Mouse (Mus musculus): ENCODE measurements around the gene Ncmap. TPM values are rescaled to one million over a fixed set of nuclear protein-coding genes. Genes with fewer than 3 reads are reported as not detected.
"Not testable (repeated sequence)": the region's sequence is repeated elsewhere in the genome, so short reads cannot be mapped to it uniquely, and the experiment has no call there.

Ncmap gene
- polyA plus RNA-seq, 1 experiment from 2014 or later = 0.88 TPM

DNA sequence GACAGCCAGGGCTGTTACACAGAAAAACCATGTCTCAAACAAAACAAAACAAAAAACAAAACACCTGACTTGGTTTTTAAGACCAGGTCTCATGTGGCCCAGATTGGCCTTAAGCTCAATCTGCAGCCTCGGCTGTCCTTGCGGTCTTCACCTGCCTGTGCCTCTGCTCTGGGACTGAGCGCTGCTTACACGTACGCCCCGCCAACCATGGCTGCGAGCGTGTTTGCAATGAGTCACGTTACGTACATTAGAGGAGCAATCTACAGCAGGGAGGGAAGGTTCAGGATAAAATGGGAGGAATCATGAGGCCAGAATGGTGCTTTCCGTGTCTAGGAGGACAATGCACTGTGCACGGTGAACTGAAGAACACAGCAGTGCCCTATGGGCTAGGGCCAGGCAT is 36.3 kb downstream of the Ncmap start:
- DNase-seq (ENCODE audit: low spot score) = no peak
- no peak overlapping the region for H3K27ac ChIP-seq (replicated peaks)
- H3K36me3 ChIP-seq (replicated peaks) = no peaks in the 10 kb centered on the region
- peaks cover 3% of the 10 kb centered on the region; the same call in 1 of the 2 replicates for H3K4me1 ChIP-seq
- 92% methylated on average over 12 of the region's 12 CpGs for WGBS
- no peaks in the 10 kb centered on the region for H3K9me3 ChIP-seq
- H3K27me3 ChIP-seq (replicated peaks; ENCODE audit: low read depth, poor library complexity, severe bottlenecking) = no peaks in the 10 kb centered on the region
- no peak overlapping the region for H3K4me3 ChIP-seq

DNA sequence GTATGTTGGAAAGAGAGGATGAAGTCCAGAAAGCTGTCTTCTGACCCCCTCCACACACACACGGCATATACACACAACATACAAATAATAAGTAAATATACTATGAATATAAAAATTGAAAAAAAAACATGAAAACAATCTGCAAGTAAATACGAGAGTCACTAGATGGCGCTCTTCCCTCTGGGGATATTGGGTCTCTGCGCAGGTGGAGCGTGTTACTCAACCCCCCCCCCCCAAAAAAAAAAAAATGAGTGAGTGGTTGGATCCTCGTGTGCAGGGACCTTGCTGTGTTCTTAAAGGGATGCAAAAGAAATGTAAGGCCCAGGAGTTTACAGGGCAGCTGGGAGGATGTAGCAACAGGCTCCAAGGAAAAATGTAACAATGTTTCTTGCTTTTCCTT is 39.3 kb downstream of the Ncmap start:
- no peaks in the 10 kb centered on the region for H3K36me3 ChIP-seq (replicated peaks)
- no peaks in the 10 kb centered on the region for H3K9me3 ChIP-seq
- 6% methylated on average over 6 of the region's 6 CpGs for WGBS
- peak; percentile 39 for DNase-seq (ENCODE audit: low spot score)
- no peaks in the 10 kb centered on the region for H3K27me3 ChIP-seq (replicated peaks; ENCODE audit: low read depth, poor library complexity, severe bottlenecking)
- H3K27ac ChIP-seq (replicated peaks) = no peak overlapping the region
- peaks cover 11% of the 10 kb centered on the region for H3K4me1 ChIP-seq
- no peak overlapping the region for H3K4me3 ChIP-seq

DNA sequence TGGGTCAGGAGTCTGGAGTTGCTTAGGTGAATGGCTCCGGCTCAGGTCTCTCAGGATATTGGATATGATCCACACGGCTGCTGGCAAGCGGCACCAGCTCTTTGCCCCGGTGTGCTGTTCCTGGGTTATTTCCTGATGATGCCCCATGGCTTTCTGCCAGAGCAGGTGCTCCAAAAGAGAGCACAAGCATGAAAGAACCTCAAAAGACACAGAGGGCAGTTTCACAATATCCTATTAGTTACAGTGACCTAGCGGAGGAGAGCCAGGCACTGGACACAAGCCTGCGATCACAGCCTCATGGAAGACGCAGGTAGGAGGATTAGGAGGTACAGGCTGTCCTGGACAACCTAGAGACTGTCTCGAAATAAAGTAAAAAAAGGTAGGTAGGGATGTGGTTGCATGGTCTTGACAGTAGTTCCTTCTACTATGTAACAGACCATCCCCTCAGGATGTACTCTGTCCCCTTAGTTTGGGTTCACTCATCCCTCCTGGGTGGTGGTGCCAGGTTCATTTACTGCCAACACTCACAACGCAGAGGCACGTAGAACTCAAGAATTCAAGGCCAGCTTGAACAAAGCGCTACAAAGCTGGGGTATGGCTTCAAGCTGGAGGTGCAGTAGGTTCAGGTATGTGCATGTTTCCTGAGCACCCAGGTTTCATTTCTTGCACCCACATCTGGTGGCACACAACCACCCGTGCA is 40.7 kb downstream of the Ncmap start:
- H3K9me3 ChIP-seq = no peaks in the 10 kb centered on the region
- no peaks in the 10 kb centered on the region for H3K27me3 ChIP-seq (replicated peaks; ENCODE audit: low read depth, poor library complexity, severe bottlenecking)
- peaks cover 8% of the 10 kb centered on the region for H3K4me1 ChIP-seq
- H3K27ac ChIP-seq (replicated peaks) = no peak overlapping the region
- no peak overlapping the region for H3K4me3 ChIP-seq
- H3K36me3 ChIP-seq (replicated peaks) = no peaks in the 10 kb centered on the region
- no peak for DNase-seq (ENCODE audit: low spot score)
- 85% methylated on average over 12 of the region's 12 CpGs for WGBS

DNA sequence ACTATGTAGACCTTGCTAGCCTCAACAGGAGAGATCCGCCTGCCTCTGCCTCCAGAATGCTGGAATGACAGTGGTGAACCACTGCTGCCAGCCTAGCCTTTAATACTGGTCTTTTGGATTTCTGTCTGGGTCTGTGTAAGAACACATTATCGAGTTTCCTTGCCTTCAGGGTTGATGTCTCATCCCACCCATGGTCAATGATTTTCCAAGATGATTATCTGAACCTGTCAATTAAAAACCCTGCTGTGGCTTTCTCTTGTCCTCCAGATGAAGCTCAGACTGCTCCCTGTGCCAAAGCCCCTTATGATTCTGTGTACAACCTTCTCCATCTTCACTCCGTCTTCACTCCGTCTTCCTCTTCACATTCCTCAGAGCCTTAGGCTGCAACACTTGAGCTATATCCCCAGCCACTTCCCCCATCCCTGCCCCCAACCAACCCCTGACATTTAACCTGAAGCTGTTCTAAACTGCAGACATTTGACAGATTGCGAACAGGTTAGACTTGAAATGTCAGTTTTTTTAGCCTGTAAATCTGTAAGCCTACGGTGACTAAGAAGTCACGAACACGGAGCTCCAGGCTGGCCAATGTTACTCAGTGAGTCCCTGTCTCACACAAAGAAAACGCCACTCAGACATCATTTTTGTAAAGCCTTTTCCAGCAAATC is 42.0 kb downstream of the Ncmap start:
- WGBS = 70% methylated on average over 9 of the region's 9 CpGs
- peak; percentile 27 for DNase-seq (ENCODE audit: low spot score)
- H3K36me3 ChIP-seq (replicated peaks) = peaks cover 6% of the 10 kb centered on the region
- H3K27me3 ChIP-seq (replicated peaks; ENCODE audit: low read depth, poor library complexity, severe bottlenecking) = no peaks in the 10 kb centered on the region
- no peaks in the 10 kb centered on the region for H3K9me3 ChIP-seq
- no peak overlapping the region for H3K27ac ChIP-seq (replicated peaks)
- peaks cover 17% of the 10 kb centered on the region for H3K4me1 ChIP-seq
- no peak overlapping the region for H3K4me3 ChIP-seq

DNA sequence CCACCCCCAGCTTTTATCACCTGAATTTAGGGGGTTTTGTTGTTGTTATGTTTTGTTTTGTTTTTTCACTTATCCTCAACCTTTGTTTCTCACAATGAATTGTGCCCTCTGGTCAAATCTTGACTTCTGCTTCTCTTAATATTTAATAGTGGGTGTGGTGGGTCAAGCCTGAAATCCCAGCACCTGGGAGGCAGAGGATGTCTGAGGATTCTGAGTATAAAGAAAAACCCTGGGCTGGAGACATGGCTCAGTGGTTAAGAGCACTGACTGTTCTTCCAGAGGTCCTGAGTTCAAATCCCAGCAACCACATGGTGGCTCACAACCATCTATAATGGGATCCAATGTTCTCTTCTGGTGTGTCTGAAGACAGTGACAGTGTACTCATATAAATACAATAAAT is 43.3 kb downstream of the Ncmap start:
- H3K36me3 ChIP-seq (replicated peaks) = peaks cover 17% of the 10 kb centered on the region
- H3K27ac ChIP-seq (replicated peaks) = peak overlapping the region; percentile 98
- not testable (repeated sequence) for H3K27me3 ChIP-seq (replicated peaks; ENCODE audit: low read depth, poor library complexity, severe bottlenecking); H3K4me3 ChIP-seq; H3K9me3 ChIP-seq; DNase-seq (ENCODE audit: low spot score)
- peaks cover 17% of the 10 kb centered on the region for H3K4me1 ChIP-seq

DNA sequence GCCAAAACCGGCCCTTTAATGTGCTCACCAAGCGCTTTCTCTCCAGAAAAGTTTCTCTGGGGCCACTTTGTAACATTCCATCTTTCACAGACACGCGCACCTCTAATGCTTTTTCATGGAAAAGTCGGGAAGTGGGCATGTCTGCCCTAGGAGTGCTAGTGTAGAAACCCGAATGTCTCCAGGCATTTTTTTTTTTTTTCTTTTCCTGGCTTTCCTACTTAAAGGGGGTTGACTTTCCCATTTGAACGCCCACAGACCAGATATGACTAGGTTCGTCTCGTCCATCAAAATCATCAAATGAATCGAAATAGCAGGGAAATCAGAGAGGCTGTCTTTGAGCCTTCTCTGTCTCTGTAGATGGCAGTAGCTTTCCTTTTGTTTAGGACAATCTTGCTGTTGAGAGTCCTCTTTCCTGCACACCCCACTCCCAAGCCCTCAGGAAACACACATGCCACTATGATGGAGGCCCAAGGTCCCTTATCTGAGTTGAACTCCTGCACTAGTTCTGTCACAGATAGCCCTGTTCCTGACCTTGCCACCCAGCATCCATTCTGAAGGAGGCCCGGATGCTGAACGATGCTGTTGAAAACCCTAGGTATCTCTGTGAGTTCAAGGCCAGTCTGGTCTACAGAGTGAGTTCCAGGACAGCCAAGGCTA is 44.1 kb downstream of the Ncmap start:
- Histone ChIP-seq H3K4me3 (peak overlapping the region; percentile 85), H3K9me3 (peaks cover 4% of the 10 kb centered on the region; the same call in 1 of the 2 replicates), H3K27me3 (replicated peaks; ENCODE audit: low read depth, poor library complexity, severe bottlenecking) (no peaks in the 10 kb centered on the region), H3K4me1 (peaks cover 17% of the 10 kb centered on the region), H3K36me3 (replicated peaks) (peaks cover 26% of the 10 kb centered on the region), H3K27ac (replicated peaks) (peak overlapping the region; percentile 98)
- DNase-seq (ENCODE audit: low spot score) = peak; percentile 28
- 24% methylated on average over 12 of the region's 12 CpGs for WGBS

DNA sequence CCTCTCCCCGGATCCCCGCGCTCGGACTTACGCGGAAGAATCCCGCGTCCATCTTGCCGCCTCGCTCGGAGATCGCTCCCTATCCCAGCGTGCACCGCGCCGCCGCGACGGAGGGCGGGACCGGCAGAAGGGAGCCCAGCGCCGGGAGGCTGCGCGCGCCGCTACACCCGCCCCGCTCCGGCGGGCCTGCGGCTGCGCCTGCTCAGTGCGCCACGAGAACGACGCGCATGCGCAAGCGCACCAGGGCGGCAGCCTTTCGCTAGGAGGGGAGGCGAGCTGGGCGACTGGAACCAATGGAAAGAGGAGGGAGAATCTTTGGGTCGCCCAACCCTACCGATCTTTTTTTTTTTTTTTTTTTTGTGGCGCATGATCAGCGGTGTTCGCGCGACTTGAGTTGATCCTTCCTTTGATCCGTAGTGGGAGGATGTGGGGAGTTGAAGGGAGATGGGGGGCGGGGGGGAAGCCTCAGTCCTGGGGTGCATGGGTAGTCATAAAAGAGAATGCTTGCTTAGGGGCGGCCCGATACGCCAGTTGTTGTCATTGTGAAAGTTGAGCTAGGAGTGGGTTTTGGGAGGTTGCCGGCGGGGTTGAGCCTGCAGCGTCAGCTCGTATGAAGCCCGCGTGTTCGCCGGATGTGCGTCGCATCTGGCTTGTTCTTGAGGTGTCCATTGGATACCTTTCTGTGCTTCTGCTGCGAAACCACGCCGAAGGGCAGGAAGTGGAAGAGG is 44.8 kb downstream of the Ncmap start, which contains the start of gene Srrm1:
Srrm1 (minus strand) TSS at position 256 of the 728 bp plus-strand sequence.
- peak within 1 kb of the TSS; percentile 85 for H3K4me3 ChIP-seq
- H3K36me3 ChIP-seq (replicated peaks) = peaks cover 33% of the 10 kb centered on the region
- H3K9me3 ChIP-seq = peaks cover 4% of the 10 kb centered on the region; the same call in 1 of the 2 replicates
- peak within 1 kb of the TSS; percentile 98 for H3K27ac ChIP-seq (replicated peaks)
- under 1% methylated on average over 69 of the region's 69 CpGs for WGBS
- no peaks in the 10 kb centered on the region for H3K27me3 ChIP-seq (replicated peaks; ENCODE audit: low read depth, poor library complexity, severe bottlenecking)
- peak; percentile 99 for DNase-seq (ENCODE audit: low spot score)
- H3K4me1 ChIP-seq = peaks cover 17% of the 10 kb centered on the region

DNA sequence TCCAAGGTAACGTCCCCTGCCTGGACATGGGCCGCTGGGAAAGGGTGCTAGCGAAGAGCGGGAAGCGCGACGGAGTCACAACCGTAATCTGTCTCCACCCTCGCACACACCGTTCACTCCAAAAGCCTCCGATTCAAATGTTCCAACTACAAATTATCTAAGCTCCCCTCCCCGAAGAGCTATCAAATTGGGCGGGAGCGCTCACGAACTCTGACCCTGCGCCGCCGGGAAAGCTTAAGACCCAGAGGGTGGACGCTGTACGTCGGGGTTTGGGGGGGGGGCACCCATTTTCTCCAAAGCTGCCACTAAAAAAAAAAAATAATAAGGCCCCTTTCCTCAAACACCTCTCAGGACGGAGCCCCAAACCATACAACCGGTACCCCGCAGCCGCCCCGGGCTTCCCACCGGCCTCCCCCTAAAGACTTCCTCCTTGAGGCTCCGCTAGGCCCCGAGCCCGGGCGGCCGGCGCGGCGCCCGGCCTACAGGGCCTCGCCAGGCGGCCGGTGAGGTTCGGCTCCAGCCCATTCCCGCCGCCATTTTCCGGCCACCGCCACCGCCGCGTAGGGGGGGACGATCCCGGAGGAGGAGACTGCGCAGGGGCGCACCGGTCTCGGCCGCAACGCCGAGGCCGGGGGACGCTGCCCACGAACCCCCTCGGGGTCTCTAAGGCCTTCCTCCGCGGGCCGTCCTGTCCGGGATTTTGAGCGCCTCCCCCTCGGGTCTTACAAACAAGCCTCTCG is 45.5 kb downstream of the Ncmap start:
- Histone ChIP-seq H3K9me3 (peaks cover 4% of the 10 kb centered on the region; the same call in 1 of the 2 replicates), H3K4me1 (peaks cover 17% of the 10 kb centered on the region), H3K27me3 (replicated peaks; ENCODE audit: low read depth, poor library complexity, severe bottlenecking) (no peaks in the 10 kb centered on the region), H3K36me3 (replicated peaks) (peaks cover 37% of the 10 kb centered on the region), H3K4me3 (peak overlapping the region; percentile 85), H3K27ac (replicated peaks) (peak overlapping the region; percentile 98)
- WGBS = under 1% methylated on average over 67 of the region's 67 CpGs
- DNase-seq (ENCODE audit: low spot score) = peak; percentile 54

DNA sequence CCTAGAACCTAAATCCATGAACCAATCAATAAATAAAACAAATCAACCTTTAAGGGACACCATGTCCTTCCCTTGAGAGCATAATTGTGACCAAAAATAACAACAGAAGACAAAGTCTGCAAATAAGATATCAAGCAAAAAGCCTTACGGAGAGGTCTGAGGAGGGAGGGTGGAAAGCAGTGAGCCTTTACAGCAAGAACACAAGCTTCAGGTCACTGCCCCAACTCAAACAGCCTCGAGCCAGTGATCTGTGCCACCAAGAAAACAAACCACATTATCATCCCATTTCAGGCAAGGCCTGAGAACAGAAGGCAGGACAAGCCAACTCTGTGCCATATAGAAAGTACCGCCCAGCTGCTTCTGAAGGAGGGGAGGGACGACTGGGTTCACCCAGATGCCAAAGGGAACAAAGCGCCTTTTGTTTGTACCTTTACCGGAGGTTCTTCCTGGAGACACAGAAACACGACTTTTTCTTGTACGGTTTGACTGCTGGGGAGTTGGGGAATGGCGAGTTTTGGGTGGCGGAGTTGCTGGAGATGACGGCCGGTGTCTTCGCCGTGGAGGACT is 60.6 kb downstream of the Ncmap start:
- 67% methylated on average over 14 of the region's 14 CpGs for WGBS
- Histone ChIP-seq H3K27ac (replicated peaks) (no peak overlapping the region), H3K36me3 (replicated peaks) (peaks cover 100% of the 10 kb centered on the region), H3K4me3 (no peak overlapping the region), H3K4me1 (no peaks in the 10 kb centered on the region), H3K9me3 (no peaks in the 10 kb centered on the region), H3K27me3 (replicated peaks; ENCODE audit: low read depth, poor library complexity, severe bottlenecking) (no peaks in the 10 kb centered on the region)
- no peak for DNase-seq (ENCODE audit: low spot score)

DNA sequence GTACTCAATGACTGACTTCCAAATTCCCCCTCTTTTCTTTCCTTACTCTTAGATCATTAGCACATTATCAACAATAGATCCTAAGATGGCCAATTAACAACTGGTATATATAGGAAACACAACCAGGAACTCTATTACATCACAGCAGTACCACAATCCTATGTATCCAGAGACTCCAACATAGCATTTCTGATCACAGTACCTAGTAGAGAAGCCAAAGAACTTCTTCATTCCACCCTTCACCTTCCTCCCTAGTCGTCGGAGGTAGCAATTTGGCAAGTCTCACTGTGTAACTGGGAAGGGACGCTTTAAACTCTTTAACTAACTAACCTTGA is 62.0 kb downstream of the Ncmap start:
- no peak for DNase-seq (ENCODE audit: low spot score)
- Histone ChIP-seq H3K36me3 (replicated peaks) (peaks cover 100% of the 10 kb centered on the region), H3K9me3 (no peaks in the 10 kb centered on the region), H3K4me1 (no peaks in the 10 kb centered on the region), H3K4me3 (no peak overlapping the region), H3K27me3 (replicated peaks; ENCODE audit: low read depth, poor library complexity, severe bottlenecking) (no peaks in the 10 kb centered on the region), H3K27ac (replicated peaks) (no peak overlapping the region)
- 93% methylated on average over 3 of the region's 3 CpGs for WGBS

DNA sequence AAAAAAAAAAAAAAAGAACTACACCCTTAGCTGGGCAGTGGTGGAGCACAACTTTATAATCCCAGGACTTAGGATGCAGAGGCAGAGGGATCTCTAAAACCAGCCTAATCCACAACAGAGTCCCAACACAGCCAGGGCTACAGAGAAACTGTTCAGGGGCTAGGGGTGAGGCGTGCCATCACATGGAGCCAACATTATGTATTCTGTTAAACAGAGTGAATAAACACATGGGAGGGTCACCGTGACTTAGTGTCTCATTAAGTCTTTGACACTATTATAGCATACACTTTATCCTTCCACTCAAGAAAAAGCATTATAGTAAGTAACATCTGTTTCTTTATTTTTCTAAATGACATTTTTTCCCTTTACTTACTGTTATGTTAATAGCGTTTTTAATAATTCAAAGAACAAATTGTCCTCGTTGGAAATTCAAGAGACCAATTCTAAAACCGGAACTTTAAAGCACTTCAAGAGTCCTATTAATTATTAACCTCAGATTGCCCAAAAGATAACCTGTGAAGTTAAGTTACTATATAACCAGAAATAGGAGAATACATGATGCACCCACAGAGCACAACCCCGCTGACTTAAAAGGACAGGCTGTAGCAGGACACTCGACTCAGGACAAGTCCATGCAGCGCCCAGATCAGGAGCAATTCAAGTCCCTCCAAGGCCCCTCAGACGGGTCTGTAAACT is 62.6 kb downstream of the Ncmap start:
- no peak for DNase-seq (ENCODE audit: low spot score)
- Histone ChIP-seq H3K4me3 (no peak overlapping the region), H3K27me3 (replicated peaks; ENCODE audit: low read depth, poor library complexity, severe bottlenecking) (no peaks in the 10 kb centered on the region), H3K36me3 (replicated peaks) (peaks cover 100% of the 10 kb centered on the region), H3K27ac (replicated peaks) (no peak overlapping the region), H3K9me3 (no peaks in the 10 kb centered on the region), H3K4me1 (no peaks in the 10 kb centered on the region)
- WGBS = 95% methylated on average over 9 of the region's 9 CpGs

Measured in embryonic facial prominence, embryonic 10.5 days (tissue).